Mouse (Mus musculus): ENCODE results near the gene Apbb2.
A peak's percentile ranks its signal among the peaks of the same experiment; 100 is the strongest.

Apbb2 gene

GRCm38 (mm10) chr5:66469685-66470084, 148.9 kb downstream of the Apbb2 start:
- no peak for DNase-seq

- no peak for DNase-seq
These were observed 150.1 kb downstream of the Apbb2 start for GRCm38 (mm10) chr5:66468331-66469001.

- DNase-seq, result no peak
These were observed 155.9 kb downstream of the Apbb2 start for GRCm38 (mm10) chr5:66462665-66463064.

GRCm38 (mm10) chr5:66458851-66459250, 159.7 kb downstream of the Apbb2 start:
- no peak for DNase-seq

- DNase-seq, result no peak
These were observed 163.3 kb downstream of the Apbb2 start for GRCm38 (mm10) chr5:66455271-66455670.

- no peak for DNase-seq
These were observed 163.8 kb downstream of the Apbb2 start for GRCm38 (mm10) chr5:66454826-66455225.

- DNase-seq, result no peak
These were observed 165.5 kb downstream of the Apbb2 start for GRCm38 (mm10) chr5:66453106-66453505.

GRCm38 (mm10) chr5:66451561-66451960, 167.0 kb downstream of the Apbb2 start:
- no peak for DNase-seq

- DNase-seq, result no peak
These were observed 173.1 kb downstream of the Apbb2 start for GRCm38 (mm10) chr5:66445497-66445896.

- DNase-seq, result no peak
These were observed 176.3 kb downstream of the Apbb2 start for GRCm38 (mm10) chr5:66442260-66442659.

GRCm38 (mm10) chr5:66436791-66437246, 181.8 kb downstream of the Apbb2 start:
- DNase-seq, result no peak

GRCm38 (mm10) chr5:66435158-66435557, 183.4 kb downstream of the Apbb2 start:
- no peak for DNase-seq

- no peak for DNase-seq
These were observed 189.5 kb downstream of the Apbb2 start for GRCm38 (mm10) chr5:66429076-66429475.

GRCm38 (mm10) chr5:66428071-66428470, 190.5 kb downstream of the Apbb2 start:
- DNase-seq, result no peak

- DNase-seq, result peak in 1 of 2 experiments; percentile 8
These were observed 194.7 kb downstream of the Apbb2 start for GRCm38 (mm10) chr5:66423909-66424308.

- no peak for DNase-seq
These were observed 195.1 kb downstream of the Apbb2 start for GRCm38 (mm10) chr5:66423466-66423865.

GRCm38 (mm10) chr5:66421954-66422353, 196.6 kb downstream of the Apbb2 start:
- DNase-seq, result no peak

GRCm38 (mm10) chr5:66421230-66421629, 197.4 kb downstream of the Apbb2 start:
- DNase-seq, result no peak

GRCm38 (mm10) chr5:66420011-66420410, 198.6 kb downstream of the Apbb2 start:
- no peak for DNase-seq

- no peak for DNase-seq
These were observed 201.3 kb downstream of the Apbb2 start for GRCm38 (mm10) chr5:66417289-66417688.

GRCm38 (mm10) chr5:66415700-66416543, 202.7 kb downstream of the Apbb2 start:
- DNase-seq, result no peak

- no peak for DNase-seq
These were observed 203.4 kb downstream of the Apbb2 start for GRCm38 (mm10) chr5:66415033-66415697.

- DNase-seq, result no peak
These were observed 205.2 kb downstream of the Apbb2 start for GRCm38 (mm10) chr5:66413402-66413801.
